Mouse (Mus musculus): ENCODE results near the gene Suclg2. TPM values are rescaled to one million over a fixed set of nuclear protein-coding genes. Genes with fewer than 3 reads are reported as not detected.

The Suclg2 gene
- polyA plus RNA-seq, 1 experiment from 2014 or later = 55.9 TPM

DNA sequence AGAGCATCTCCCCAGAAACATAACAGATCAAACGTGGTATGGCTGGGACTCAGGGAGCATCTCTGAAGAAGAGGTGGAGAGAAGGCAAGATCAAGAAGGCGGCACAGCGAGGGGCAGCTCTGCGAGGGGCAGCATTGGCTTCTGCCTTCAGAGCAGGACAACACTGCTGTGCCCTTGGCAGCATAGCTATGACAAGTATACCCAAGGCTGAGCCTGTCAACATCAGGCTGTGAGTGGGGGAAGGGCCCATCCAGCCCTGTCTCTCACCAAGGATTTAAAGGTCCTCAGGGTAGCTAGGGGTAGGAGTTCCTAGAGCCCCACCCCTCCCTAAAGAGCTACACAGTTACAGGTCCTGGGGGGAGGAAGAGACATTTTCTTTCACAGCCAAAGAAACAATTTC lies 23.7 kb downstream of the Suclg2 start:
- 68% methylated on average over 4 of the region's 4 CpGs for WGBS
- Histone ChIP-seq H3K4me3 (no peak overlapping the region), H3K27me3 (replicated peaks; ENCODE audit: low read depth, poor library complexity, severe bottlenecking) (no peaks in the 10 kb centered on the region), H3K27ac (replicated peaks) (no peak overlapping the region; the same call in 1 of the 2 replicates), H3K9me3 (no peaks in the 10 kb centered on the region), H3K4me1 (peaks cover 35% of the 10 kb centered on the region), H3K36me3 (replicated peaks) (no peaks in the 10 kb centered on the region)
- DNase-seq (ENCODE audit: low spot score) = no peak

DNA sequence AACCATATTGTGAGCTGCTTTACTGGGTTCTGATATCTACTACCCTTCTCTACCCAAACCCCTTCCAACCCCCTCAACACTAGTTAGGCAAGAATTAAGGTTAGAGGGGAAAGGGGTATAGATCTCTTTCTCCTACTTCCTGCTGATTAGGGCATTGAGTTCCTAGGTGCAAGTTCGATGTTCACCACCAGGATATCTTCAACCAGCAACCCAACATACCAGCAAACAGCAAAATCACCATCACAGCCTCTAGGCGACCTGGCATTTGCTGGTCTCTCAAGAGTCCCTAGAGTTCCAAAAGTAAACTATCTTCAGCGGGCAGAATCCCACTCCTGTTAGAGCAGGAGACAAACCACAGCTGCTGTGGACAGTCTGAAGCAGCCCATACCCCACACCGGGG lies 33.4 kb downstream of the Suclg2 start:
- H3K27ac ChIP-seq (replicated peaks) = no peak overlapping the region
- 78% methylated on average over 4 of the region's 4 CpGs for WGBS
- H3K36me3 ChIP-seq (replicated peaks) = no peaks in the 10 kb centered on the region
- no peak overlapping the region for H3K4me3 ChIP-seq
- no peak for DNase-seq (ENCODE audit: low spot score)
- peaks cover 30% of the 10 kb centered on the region for H3K4me1 ChIP-seq
- H3K9me3 ChIP-seq = no peaks in the 10 kb centered on the region
- H3K27me3 ChIP-seq (replicated peaks; ENCODE audit: low read depth, poor library complexity, severe bottlenecking) = no peaks in the 10 kb centered on the region

DNA sequence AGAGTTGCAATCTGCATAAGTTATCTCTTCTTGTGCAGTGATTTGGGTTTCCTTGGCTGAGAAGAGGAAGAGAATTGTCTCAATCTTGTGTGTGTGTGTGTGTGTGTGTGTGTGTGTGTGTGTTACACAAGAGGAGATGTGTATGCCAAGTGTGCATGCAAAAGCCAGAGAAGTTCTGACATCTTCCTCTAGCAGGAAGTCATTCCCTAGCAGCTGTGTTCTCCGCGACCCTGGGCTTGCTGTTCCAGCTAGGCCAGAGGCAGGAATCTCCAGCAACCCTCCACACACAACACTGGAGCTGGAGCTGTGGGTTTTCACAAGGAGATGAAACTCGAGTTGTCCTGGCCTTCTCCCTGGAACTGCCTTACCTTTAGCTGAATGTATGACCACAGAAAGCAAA lies 38.9 kb downstream of the Suclg2 start:
- Histone ChIP-seq H3K27ac (replicated peaks) (peak overlapping the region; percentile 66), H3K4me1 (peaks cover 70% of the 10 kb centered on the region), H3K27me3 (replicated peaks; ENCODE audit: low read depth, poor library complexity, severe bottlenecking) (no peaks in the 10 kb centered on the region), H3K36me3 (replicated peaks) (no peaks in the 10 kb centered on the region), H3K4me3 (no peak overlapping the region), H3K9me3 (no peaks in the 10 kb centered on the region)
- 60% methylated on average over 3 of the region's 3 CpGs for WGBS
- DNase-seq (ENCODE audit: low spot score) = no peak

DNA sequence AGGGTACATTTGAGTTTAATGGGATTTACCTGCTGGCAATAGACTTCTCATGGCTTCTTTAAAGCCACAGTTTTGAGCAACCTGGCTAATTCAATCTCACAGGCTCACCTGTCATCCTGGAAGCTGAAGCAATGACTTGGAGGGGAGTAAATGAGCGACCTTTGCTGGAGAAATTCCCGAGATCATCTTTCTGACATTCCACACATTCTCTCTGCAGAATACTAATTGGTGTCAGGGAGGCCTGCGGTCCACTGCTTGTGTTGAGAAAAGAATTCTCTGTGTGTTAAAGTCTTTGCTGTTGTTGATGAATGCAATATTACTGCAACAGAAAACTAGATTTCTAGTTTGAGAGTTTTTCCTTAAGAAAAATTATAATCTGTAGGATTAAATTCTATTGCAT lies 39.3 kb downstream of the Suclg2 start:
- H3K27me3 ChIP-seq (replicated peaks; ENCODE audit: low read depth, poor library complexity, severe bottlenecking) = no peaks in the 10 kb centered on the region
- WGBS = 14% methylated on average over 3 of the region's 3 CpGs
- H3K36me3 ChIP-seq (replicated peaks) = no peaks in the 10 kb centered on the region
- no peak overlapping the region for H3K4me3 ChIP-seq
- peaks cover 74% of the 10 kb centered on the region for H3K4me1 ChIP-seq
- H3K27ac ChIP-seq (replicated peaks) = no peak overlapping the region
- DNase-seq (ENCODE audit: low spot score) = no peak
- no peaks in the 10 kb centered on the region for H3K9me3 ChIP-seq

DNA sequence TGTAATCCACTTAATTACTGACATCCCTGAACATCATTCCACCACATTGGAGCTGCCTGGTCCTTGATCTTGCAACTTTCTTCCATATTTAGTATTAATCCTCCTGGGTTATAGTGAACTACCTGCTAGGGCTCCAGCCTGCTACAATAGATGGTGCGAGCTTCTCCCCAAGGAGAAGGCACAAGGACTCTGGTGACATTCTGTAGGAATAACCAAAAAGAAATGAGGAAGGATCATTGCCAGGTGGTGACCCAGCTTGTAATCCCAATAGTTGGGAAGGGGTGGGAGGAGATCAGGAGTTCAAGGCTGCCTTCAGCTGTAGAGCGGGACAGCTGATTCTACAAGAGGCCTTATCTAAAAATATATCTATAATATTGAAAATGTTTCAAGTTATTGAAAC lies 41.6 kb downstream of the Suclg2 start:
- no peaks in the 10 kb centered on the region for H3K27me3 ChIP-seq (replicated peaks; ENCODE audit: low read depth, poor library complexity, severe bottlenecking)
- no peaks in the 10 kb centered on the region for H3K36me3 ChIP-seq (replicated peaks)
- H3K4me3 ChIP-seq = no peak overlapping the region
- no peak for DNase-seq (ENCODE audit: low spot score)
- 90% methylated on average over 2 of the region's 2 CpGs for WGBS
- no peaks in the 10 kb centered on the region for H3K9me3 ChIP-seq
- peaks cover 63% of the 10 kb centered on the region for H3K4me1 ChIP-seq
- H3K27ac ChIP-seq (replicated peaks) = no peak overlapping the region

DNA sequence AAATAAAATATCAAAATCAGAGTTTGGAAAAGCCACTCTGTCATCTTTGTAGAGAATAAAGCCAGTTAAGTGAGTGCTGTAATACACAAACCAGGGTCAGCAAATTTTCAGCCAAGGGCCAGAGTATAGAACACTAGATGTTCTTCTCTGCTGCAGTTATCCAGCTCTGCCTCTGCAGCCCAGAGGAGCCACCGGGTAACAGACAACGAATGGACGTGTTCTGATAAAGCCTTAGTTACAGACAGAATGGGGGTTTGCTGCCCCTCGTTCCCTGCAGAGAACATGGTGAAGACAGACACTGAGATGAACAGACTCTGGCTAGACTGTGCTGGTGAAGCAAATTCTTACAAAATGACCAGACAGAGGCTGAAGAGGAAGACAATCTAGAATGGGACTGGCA lies 42.2 kb downstream of the Suclg2 start:
- Histone ChIP-seq H3K27ac (replicated peaks) (no peak overlapping the region), H3K36me3 (replicated peaks) (peaks cover under 1% of the 10 kb centered on the region), H3K27me3 (replicated peaks; ENCODE audit: low read depth, poor library complexity, severe bottlenecking) (no peaks in the 10 kb centered on the region), H3K9me3 (no peaks in the 10 kb centered on the region), H3K4me1 (peaks cover 59% of the 10 kb centered on the region), H3K4me3 (no peak overlapping the region)
- DNase-seq (ENCODE audit: low spot score) = no peak
- 55% methylated on average over 4 of the region's 4 CpGs for WGBS

DNA sequence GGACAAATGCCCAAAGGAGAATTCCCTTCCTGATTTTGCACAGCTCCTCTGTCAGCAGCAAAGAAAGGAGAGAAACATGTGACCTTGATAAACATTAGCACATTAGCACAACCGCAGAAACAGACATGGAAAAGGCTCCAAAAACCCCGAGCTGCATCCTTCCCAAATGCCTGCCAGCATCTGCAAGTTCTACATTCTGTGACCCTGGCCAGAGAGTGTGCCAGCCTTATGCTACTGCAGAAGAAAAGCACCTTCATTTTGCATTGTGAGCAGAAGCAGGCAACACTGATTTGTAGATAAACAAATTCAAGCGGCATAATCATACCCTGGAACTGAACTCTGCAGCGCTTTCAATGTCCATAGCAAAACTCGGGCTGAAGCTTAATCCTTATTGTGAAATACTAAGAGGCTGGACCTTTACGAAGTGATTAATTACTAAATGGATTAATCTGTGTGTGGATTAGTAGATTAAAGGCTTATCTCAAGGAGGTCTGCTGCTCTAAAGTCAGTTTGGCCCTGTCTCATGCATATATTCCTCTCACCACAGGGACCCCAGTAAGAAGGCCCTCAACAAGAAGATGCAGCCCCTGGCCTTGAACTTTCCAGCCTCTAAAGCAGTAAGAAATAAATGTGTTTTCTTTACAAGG lies 43.4 kb downstream of the Suclg2 start:
- Histone ChIP-seq H3K4me1 (peaks cover 55% of the 10 kb centered on the region), H3K27me3 (replicated peaks; ENCODE audit: low read depth, poor library complexity, severe bottlenecking) (no peaks in the 10 kb centered on the region), H3K9me3 (no peaks in the 10 kb centered on the region), H3K27ac (replicated peaks) (peak overlapping the region; percentile 48; the same call in 1 of the 2 replicates), H3K36me3 (replicated peaks) (peaks cover 4% of the 10 kb centered on the region), H3K4me3 (no peak overlapping the region)
- no peak for DNase-seq (ENCODE audit: low spot score)
- WGBS = 43% methylated on average over 6 of the region's 6 CpGs

DNA sequence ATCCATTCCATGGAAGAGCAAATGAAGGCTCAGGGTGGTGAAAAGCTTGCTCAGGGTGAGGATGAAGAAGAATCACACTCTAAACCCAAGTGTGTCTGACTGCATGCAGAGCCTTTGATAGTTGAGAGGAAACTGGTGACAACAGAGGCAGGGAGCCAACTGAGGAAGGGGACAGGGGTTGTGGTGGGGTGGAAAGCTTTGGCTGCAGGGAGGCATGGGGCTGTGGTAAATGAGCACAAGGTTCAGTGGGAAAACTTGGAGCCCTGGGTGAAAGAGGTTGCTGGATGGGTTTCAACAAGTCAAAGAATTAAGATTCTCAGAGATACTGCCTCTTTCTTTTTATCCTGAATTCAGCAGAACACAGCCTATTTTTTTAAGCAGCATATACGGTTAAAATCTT lies 43.9 kb downstream of the Suclg2 start:
- Histone ChIP-seq H3K36me3 (replicated peaks) (peaks cover 4% of the 10 kb centered on the region), H3K27me3 (replicated peaks; ENCODE audit: low read depth, poor library complexity, severe bottlenecking) (no peaks in the 10 kb centered on the region), H3K4me3 (no peak overlapping the region), H3K4me1 (peaks cover 49% of the 10 kb centered on the region), H3K9me3 (no peaks in the 10 kb centered on the region), H3K27ac (replicated peaks) (no peak overlapping the region; the same call in 1 of the 2 replicates)
- 45% methylated on average over 1 of the region's 1 CpGs for WGBS
- DNase-seq (ENCODE audit: low spot score) = no peak

DNA sequence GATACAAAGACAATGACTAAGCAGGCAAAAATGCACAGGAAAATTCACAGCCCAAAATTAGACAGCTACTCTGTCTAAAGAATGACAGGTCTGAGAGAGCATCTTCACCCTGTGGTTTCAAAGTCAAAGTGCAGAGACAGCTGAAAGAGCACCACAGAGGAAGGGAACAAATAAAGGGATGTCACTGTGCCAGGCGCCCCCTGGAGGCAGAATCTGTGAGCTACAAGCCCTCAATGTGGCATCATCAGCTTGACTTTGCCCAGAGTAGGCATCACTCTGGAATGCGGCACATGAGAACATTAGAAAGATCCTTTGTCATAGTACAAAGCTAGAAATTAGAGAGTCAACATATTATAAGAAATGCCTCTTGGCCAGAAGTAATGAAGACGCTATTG lies 49.3 kb downstream of the Suclg2 start:
- peak; percentile 58 for DNase-seq (ENCODE audit: low spot score)
- H3K4me3 ChIP-seq = no peak overlapping the region
- H3K36me3 ChIP-seq (replicated peaks) = peaks cover 8% of the 10 kb centered on the region
- H3K27ac ChIP-seq (replicated peaks) = no peak overlapping the region
- peaks cover 2% of the 10 kb centered on the region for H3K4me1 ChIP-seq
- H3K9me3 ChIP-seq = no peaks in the 10 kb centered on the region
- H3K27me3 ChIP-seq (replicated peaks; ENCODE audit: low read depth, poor library complexity, severe bottlenecking) = no peaks in the 10 kb centered on the region
- 61% methylated on average over 3 of the region's 3 CpGs for WGBS

- no peaks in the 10 kb centered on the region for H3K27me3 ChIP-seq (replicated peaks; ENCODE audit: low read depth, poor library complexity, severe bottlenecking)
- no peaks in the 10 kb centered on the region for H3K4me1 ChIP-seq
- no peak overlapping the region for H3K27ac ChIP-seq (replicated peaks)
- no peak overlapping the region for H3K4me3 ChIP-seq
- H3K9me3 ChIP-seq = no peaks in the 10 kb centered on the region
- no peak for DNase-seq (ENCODE audit: low spot score)
- 94% methylated on average over 6 of the region's 6 CpGs for WGBS
- H3K36me3 ChIP-seq (replicated peaks) = peaks cover 8% of the 10 kb centered on the region
Measured at GRCm38 (mm10) chr6:95668629-95669334, 49.8 kb downstream of the Suclg2 start.

- Histone ChIP-seq H3K27ac (replicated peaks) (no peak overlapping the region), H3K4me3 (no peak overlapping the region), H3K36me3 (replicated peaks) (peaks cover 13% of the 10 kb centered on the region), H3K27me3 (replicated peaks; ENCODE audit: low read depth, poor library complexity, severe bottlenecking) (no peaks in the 10 kb centered on the region), H3K4me1 (no peaks in the 10 kb centered on the region), H3K9me3 (no peaks in the 10 kb centered on the region)
- no peak for DNase-seq (ENCODE audit: low spot score)
- 96% methylated on average over 8 of the region's 8 CpGs for WGBS
Measured at GRCm38 (mm10) chr6:95657671-95658070, 60.9 kb downstream of the Suclg2 start.

DNA sequence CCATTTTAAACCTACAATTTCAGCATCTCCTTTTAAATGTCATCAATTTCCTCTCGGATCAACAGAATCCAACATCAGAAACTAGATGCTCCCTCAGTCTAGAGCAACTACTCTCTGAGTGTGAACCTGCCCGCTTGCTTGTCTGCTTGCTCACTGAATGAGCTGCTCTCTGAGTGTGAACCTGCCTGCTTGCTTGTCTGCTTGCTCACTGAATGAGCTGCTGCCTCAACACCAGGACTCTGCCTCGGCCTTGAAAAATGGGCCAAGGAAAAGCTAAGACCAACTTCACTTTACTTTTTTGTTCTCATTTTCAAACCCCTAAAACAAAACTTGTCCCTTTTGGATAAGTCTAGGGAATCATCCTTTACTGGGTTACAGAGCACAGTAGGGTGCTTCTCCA lies 64.9 kb downstream of the Suclg2 start:
- no peak for DNase-seq (ENCODE audit: low spot score)
- Histone ChIP-seq H3K9me3 (no peaks in the 10 kb centered on the region), H3K4me3 (no peak overlapping the region), H3K4me1 (peaks cover 27% of the 10 kb centered on the region), H3K27me3 (replicated peaks; ENCODE audit: low read depth, poor library complexity, severe bottlenecking) (no peaks in the 10 kb centered on the region), H3K27ac (replicated peaks) (no peak overlapping the region), H3K36me3 (replicated peaks) (peaks cover 13% of the 10 kb centered on the region)
- 94% methylated on average over 3 of the region's 3 CpGs for WGBS

GRCm38 (mm10) chr6:95652774-95653173 lies 65.8 kb downstream of the Suclg2 start:
- DNase-seq (ENCODE audit: low spot score) = no peak
- WGBS = 90% methylated on average over 6 of the region's 6 CpGs
- no peak overlapping the region for H3K4me3 ChIP-seq

More at GRCm38 (mm10) chr6:95652774-95653173, 65.8 kb downstream of the Suclg2 start:
- Histone ChIP-seq H3K4me1 (peaks cover 27% of the 10 kb centered on the region), H3K36me3 (replicated peaks) (peaks cover 12% of the 10 kb centered on the region), H3K27me3 (replicated peaks; ENCODE audit: low read depth, poor library complexity, severe bottlenecking) (no peaks in the 10 kb centered on the region), H3K9me3 (no peaks in the 10 kb centered on the region), H3K27ac (replicated peaks) (no peak overlapping the region)

Measured in embryonic facial prominence, embryonic 10.5 days (tissue).